Mouse (Mus musculus) erythroblast, embryonic 14.5 days (primary cell): ENCODE measurements at regions not wholly inside any gene's neighbourhood (a gene's known extent, or its start where the extent isn't known, plus 50 kb on each side); places are given as distances from the start of the nearest gene placed in this dataset.

Experiments used
- GATA1 ChIP-seq: IDR thresholded peaks from 2 replicates; pipeline ENCODE4 v1.6.1; 2012; ENCODE audit warnings: low read length, inconsistent platforms, mixed read lengths
- TAL1 ChIP-seq: IDR thresholded peaks from 3 replicates; pipeline ENCODE4 v1.6.1; 2012; ENCODE audit warnings: low read length, inconsistent platforms, mixed read lengths

GRCm38 (mm10) chr12:105898580-105899293, 111.3 kb upstream of the Vrk1 start:
- TF ChIP-seq GATA1 (no peak), TAL1 (no peak)
